Mouse (Mus musculus): ENCODE measurements around the gene Ivd.

The Ivd gene

DNA sequence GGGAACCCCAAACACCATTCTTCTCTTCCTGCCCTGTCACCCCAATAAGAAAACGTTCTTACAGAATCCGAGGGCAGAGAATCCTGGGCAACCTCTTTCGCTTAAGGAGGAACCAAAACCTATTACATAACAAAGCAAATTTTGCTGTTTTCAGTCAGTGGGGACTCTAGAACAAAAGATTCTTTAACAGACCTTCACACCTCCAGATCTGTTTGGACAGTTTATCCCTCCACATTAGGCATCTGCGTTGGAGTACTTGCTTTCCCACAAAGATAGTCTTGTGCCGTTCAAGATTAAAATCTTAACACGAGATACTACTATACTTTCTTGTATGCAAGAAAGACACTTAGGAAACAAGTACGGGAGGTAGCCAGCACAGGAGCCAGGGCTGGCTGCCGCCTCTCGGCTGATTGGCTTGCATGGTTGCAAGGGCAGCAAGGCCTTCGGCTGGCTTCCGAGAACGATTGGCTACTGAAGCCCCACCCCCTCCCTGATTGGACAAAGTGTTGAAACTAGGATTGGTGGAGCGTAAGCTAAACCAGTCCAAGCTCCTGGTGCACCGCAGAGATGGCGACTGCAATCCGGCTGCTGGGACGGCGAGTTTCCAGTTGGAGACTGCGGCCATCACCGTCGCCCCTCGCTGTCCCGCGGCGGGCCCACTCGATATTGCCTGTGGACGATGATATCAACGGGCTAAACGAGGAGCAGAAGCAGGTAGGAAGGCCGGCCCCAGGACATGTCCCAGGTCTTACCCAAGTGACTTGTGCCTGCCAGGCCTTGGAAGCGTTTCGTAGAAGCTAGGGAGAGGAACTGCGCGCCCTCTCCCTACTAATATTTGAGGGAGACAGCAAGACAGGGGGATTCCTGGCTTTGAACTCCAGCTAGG is at the start of gene Ivd:
Gene Ivd, plus strand, starts transcription at position 501 of the 886 bp plus-strand sequence.
- ChIA-PET POLR2A (interaction anchor here in 3 of 4 experiments (0.6 to 2.1 kb wide), 48 partner anchors 7 to 473 kb away, joined by 3 to 16 read pairs (median 4); partner anchors contain the start of genes Bmf (in 1 of the 3), Ccdc9b (in 1 of the 3), Chst14 (in 1 of the 3) and Disp2 (in 1 of the 3)), CTCF (interaction anchor here (0.6 to 1.1 kb wide), 15 partner anchors 9 to 750 kb away, joined by 3 to 10 read pairs (median 3); partner anchors contain the start of gene Thbs1 (in 1 of the 4))

GRCm38 (mm10) chr2:118812724-118813123 is 49.0 kb upstream of the Ivd start:
- POLR2A ChIA-PET, result no interaction called here

GRCm38 (mm10) chr2:118813981-118814836 is 47.5 kb upstream of the Ivd start, which contains the start of gene Knstrn:
Gene Knstrn, plus strand, starts transcription at chr2:118814003.
- ChIA-PET CTCF (interaction anchor here in 3 of 4 experiments (0.5 to 1.4 kb wide), 15 partner anchors 10 to 733 kb away, joined by 3 to 15 read pairs (median 3); partner anchors contain the start of genes Chp1 (in 1 of the 3) and Exd1 (in 1 of the 3)), POLR2A (interaction anchor here in 3 of 4 experiments (0.5 to 3.4 kb wide), 46 partner anchors 9 to 426 kb away, joined by 3 to 22 read pairs (median 4); partner anchors contain the start of genes Ccdc32 (in 1 of the 3), Disp2 (in 1 of the 3), Eif2ak4 (in 1 of the 3) and Inafm2 (in 1 of the 3))

More at GRCm38 (mm10) chr2:118812724-118813123, 49.0 kb upstream of the Ivd start:
- CTCF ChIA-PET, result no interaction called here

- ChIA-PET CTCF (no interaction called here), POLR2A (interaction anchor here in 3 of 4 experiments (1.3 to 2.1 kb wide), 5 partner anchors 9 to 111 kb away, joined by 3 to 11 read pairs (median 6); partner anchors contain the start of gene Knstrn (in 3 of the 3))
Measured at GRCm38 (mm10) chr2:118822800-118823199, 39.0 kb upstream of the Ivd start.

- CTCF ChIA-PET, result interaction anchor here in 2 of 4 experiments (0.6 to 1.2 kb wide), 2 partner anchors 10 to 31 kb away, joined by 3 to 7 read pairs; partner anchors contain the start of gene Knstrn (in 1 of the 2)
- POLR2A ChIA-PET, result interaction anchor here in 2 of 4 experiments (1.4 to 2.1 kb wide), 4 partner anchors 10 to 113 kb away, joined by 3 to 11 read pairs (median 6); partner anchors contain the start of gene Knstrn (in 1 of the 2)
Measured at GRCm38 (mm10) chr2:118824396-118824795, 37.4 kb upstream of the Ivd start.

GRCm38 (mm10) chr2:118829096-118829495 is 32.7 kb upstream of the Ivd start:
- CTCF ChIA-PET, result interaction anchor here in 1 of 4 experiments (0.6 kb wide), 1 partner anchor 33 kb away, joined by 10 read pairs; the partner anchor contains the start of gene Ivd
- POLR2A ChIA-PET, result interaction anchor here in 2 of 4 experiments (1.2 to 5.2 kb wide), 5 partner anchors 10 to 17 kb away, joined by 3 to 13 read pairs (median 6); partner anchors contain the start of gene Knstrn (in 2 of the 2)

DNA sequence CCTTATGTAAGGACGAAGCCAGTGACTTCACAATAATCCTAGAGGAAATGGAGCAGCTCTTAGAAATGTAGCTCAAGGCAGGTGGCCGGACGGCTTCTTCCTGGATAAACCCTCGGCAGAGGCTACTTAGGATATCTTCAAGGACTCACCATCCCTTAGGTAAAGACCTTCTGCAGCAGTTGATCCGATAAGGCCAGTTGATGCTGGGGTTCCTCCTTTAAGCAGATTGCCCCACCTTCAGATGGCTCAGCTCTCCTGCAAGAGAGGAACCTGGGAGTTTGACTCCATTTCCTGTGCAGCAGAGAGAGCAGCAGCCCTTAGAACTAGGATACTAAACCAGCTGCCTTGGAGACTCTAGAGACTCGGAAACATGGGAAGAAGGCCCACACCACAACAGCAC is 27.7 kb upstream of the Ivd start:
- POLR2A ChIA-PET, result interaction anchor here in 2 of 4 experiments (0.9 to 5.2 kb wide), 6 partner anchors 9 to 28 kb away, joined by 3 to 13 read pairs (median 3); partner anchors contain the start of genes Ivd (in 1 of the 2) and Knstrn (in 1 of the 2)
- CTCF ChIA-PET, result no interaction called here

DNA sequence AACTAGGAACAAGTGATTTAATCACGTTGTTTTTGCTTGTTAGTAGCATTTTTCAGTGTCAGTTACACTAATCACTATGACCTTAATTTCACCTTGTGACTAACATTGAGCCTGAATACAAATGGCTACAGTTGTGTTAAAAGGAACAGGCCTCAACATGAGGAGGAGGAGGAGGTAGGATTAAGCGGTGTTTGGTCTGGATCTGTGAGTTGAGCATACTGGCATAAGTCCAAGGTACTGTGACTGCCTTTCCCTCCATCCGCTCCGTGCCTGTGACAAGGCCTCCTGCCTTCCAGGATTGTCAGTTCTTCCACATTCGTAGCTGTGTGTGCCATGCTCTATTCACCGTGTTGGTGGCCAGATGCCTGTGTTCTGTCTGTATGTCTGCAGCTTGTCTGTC is 26.6 kb upstream of the Ivd start:
- POLR2A ChIA-PET, result interaction anchor here in 2 of 4 experiments (1.1 to 5.7 kb wide), 5 partner anchors 10 to 21 kb away, joined by 3 to 22 read pairs (median 5); partner anchors contain the start of gene Knstrn (in 2 of the 2)
- CTCF ChIA-PET, result interaction anchor here in 1 of 4 experiments (0.9 kb wide), 1 partner anchor 27 kb away, joined by 3 read pairs; the partner anchor contains the start of gene Ivd

DNA sequence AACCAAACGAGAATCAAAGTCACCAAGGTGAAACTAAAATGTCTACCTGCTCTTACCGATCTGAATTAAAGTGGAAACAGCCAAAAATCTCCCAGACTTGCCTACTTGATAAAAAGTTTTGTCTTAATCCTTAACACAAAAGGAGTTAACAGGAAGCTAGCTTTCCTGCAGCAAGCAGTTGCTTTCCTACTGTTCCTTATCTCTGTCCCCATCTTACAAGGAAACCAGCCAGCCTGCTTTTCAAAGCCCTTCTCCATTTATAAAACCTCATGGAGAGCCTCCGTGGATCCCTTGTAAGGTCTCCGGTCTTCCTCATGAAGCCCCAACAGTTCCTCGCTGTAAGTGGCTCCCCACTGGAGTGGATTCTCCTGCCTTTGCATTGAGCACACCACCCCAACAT is 23.4 kb upstream of the Ivd start:
- CTCF ChIA-PET, result no interaction called here
- POLR2A ChIA-PET, result interaction anchor here in 3 of 4 experiments (1.1 to 5.7 kb wide), 11 partner anchors 8 to 30 kb away, joined by 3 to 22 read pairs (median 5); partner anchors contain the start of genes Ivd (in 3 of the 3) and Knstrn (in 2 of the 3)

- CTCF ChIA-PET, result interaction anchor here in 1 of 4 experiments (0.6 kb wide), 1 partner anchor 55 kb away, joined by 5 read pairs; no protein-coding TSS in a partner anchor
- POLR2A ChIA-PET, result interaction anchor here in 2 of 4 experiments (0.6 to 1.8 kb wide), 6 partner anchors 11 to 23 kb away, joined by 3 to 8 read pairs (median 4); partner anchors contain the start of gene Ivd (in 1 of the 2)
Measured at GRCm38 (mm10) chr2:118841186-118841585, 20.6 kb upstream of the Ivd start.

DNA sequence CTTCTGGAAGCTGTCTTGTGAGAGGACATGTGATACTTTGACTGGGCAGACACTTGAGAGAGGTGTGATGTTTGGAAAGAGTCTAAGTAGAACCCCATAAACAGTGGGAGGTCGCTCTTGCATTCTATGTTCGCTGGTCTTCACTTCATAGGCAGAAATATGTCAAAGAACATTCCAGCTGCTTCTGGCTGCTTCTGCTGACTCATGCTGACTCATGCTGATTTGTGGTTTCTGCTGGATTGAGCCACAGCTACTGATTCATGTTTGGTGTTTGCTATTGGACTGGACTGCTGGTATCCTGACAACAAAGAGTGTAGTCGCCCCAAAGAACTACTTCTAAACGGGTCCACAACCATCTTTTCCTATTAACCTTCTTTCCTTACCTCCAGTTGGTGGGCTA is 20.0 kb upstream of the Ivd start:
- CTCF ChIA-PET, result no interaction called here
- POLR2A ChIA-PET, result interaction anchor here in 2 of 4 experiments (1.1 to 1.9 kb wide), 7 partner anchors 10 to 28 kb away, joined by 4 to 13 read pairs (median 5); partner anchors contain the start of genes Ivd (in 1 of the 2) and Knstrn (in 1 of the 2)

DNA sequence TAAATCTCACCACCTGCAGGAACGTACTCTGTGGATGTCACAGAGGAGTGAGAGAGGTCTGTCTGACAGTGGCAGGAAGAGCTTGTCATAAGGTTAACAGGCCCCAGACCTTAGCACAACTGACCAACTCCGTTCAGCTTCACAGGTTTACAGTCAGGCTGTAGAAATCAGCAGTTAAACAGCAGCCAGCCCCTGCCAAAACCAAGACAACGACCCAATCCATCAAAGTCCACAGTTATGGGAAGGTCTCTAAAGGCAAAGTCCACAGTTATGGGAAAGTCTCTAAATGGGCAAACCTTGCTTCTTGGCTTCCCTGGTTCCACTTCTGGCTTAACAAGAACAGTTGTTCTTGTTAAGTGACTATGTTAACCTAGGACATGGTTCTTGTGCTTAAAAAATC is 17.3 kb upstream of the Ivd start:
- CTCF ChIA-PET, result interaction anchor here in 1 of 4 experiments (0.6 kb wide), 1 partner anchor 80 kb away, joined by 4 read pairs; no protein-coding TSS in a partner anchor
- POLR2A ChIA-PET, result interaction anchor here in 1 of 4 experiments (1.8 kb wide), 1 partner anchor 10 kb away, joined by 5 read pairs; no protein-coding TSS in a partner anchor

DNA sequence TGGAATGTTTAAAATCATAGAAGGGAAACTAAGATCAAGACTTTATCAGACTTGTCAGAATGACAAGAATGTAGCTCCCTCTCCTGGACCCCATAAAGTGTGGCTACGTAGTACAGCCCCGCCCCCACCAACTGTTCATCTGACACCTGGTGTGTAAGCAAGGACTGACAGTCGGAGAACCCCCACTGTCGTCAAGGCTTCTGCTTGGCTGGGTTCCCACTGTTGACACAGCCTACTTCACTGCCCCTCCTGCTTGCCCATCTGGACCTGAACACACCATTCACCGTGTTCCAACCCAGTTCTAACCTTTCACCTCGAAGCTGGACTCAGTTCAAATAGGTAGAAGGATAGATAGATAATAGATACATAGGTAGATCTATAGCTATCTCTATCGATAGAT is 15.5 kb upstream of the Ivd start:
- ChIA-PET POLR2A (interaction anchor here in 3 of 4 experiments (0.5 to 1.8 kb wide), 8 partner anchors 8 to 666 kb away, joined by 3 to 5 read pairs (median 4); partner anchors contain the start of gene Ivd (in 1 of the 3)), CTCF (interaction anchor here in 1 of 4 experiments (1.2 kb wide), 1 partner anchor 208 kb away, joined by 3 read pairs; no protein-coding TSS in a partner anchor)

GRCm38 (mm10) chr2:118851756-118852155 is 10.0 kb upstream of the Ivd start:
- POLR2A ChIA-PET, result interaction anchor here in 2 of 4 experiments (1.2 to 1.9 kb wide), 6 partner anchors 10 to 44 kb away, joined by 3 to 8 read pairs (median 6); partner anchors contain the start of gene Ivd (in 2 of the 2)
- CTCF ChIA-PET, result interaction anchor here in 1 of 4 experiments (0.7 kb wide), 1 partner anchor 56 kb away, joined by 4 read pairs; no protein-coding TSS in a partner anchor

- ChIA-PET POLR2A (interaction anchor here in 3 of 4 experiments (0.6 to 2.1 kb wide), 42 partner anchors 7 to 474 kb away, joined by 3 to 16 read pairs (median 4); partner anchors contain the start of genes Bmf (in 1 of the 3), Chst14 (in 1 of the 3), Disp2 (in 1 of the 3) and Eif2ak4 (in 1 of the 3)), CTCF (interaction anchor here (0.6 to 1.1 kb wide), 14 partner anchors 9 to 375 kb away, joined by 3 to 10 read pairs (median 3); no protein-coding TSS in a partner anchor)
Measured at GRCm38 (mm10) chr2:118862340-118862675, 554 bp downstream of the Ivd start.

- POLR2A ChIA-PET, result interaction anchor here in 1 of 4 experiments (0.6 kb wide), 1 partner anchor 761 kb away, joined by 3 read pairs; no protein-coding TSS in a partner anchor
- CTCF ChIA-PET, result no interaction called here
Measured at GRCm38 (mm10) chr2:118870601-118871000, 8.8 kb downstream of the Ivd start.

- ChIA-PET POLR2A (interaction anchor here in 2 of 4 experiments (1.0 to 2.3 kb wide), 2 partner anchors 9 to 32 kb away, joined by 3 to 8 read pairs; partner anchors contain the start of gene Ivd (in 1 of the 2)), CTCF (no interaction called here)
Measured at GRCm38 (mm10) chr2:118871032-118871431, 9.3 kb downstream of the Ivd start.

Data from embryonic stem cell, embryonic (primary cell).